Mouse (Mus musculus) embryonic stem cell, embryonic (primary cell): ENCODE results near the gene Smarcb1.

Source experiments
- CTCF ChIA-PET, 4 experiments: fragments of 300-600 bp in 2 of 4; fragments of 350-600 bp in 2 of 4; sonication (Branson Sonifier 250); formaldehyde crosslinking; loops; one replicate each; lab custom pipeline; 2022; ENCODE audit warnings: inconsistent platforms in 2 of 4; lab: Charles Lee
- POLR2A ChIA-PET, 4 experiments: fragments of 300-600 bp in 2 of 4; fragments of 350-600 bp in 2 of 4; sonication (Branson Sonifier 250); formaldehyde crosslinking; loops; one replicate each; lab custom pipeline; 2022; ENCODE audit warnings: antibody characterized with exemption in 4 of 4, inconsistent platforms in 1 of 4; lab: Charles Lee

The Smarcb1 gene

GRCm38 (mm10) chr10:75939481-75940234, 18.2 kb upstream of the Smarcb1 start:
- CTCF ChIA-PET: interaction anchor here in 2 of 4 experiments (0.6 kb wide), 2 partner anchors 56 to 759 kb away, joined by 3 read pairs; no protein-coding TSS in a partner anchor
- POLR2A ChIA-PET: interaction anchor here (0.5 to 9.6 kb wide), 45 partner anchors 8 to 351 kb away, joined by 3 to 139 read pairs (median 5); partner anchors contain the start of genes Ddt (in 3 of the 4), Smarcb1 (in 3 of the 4), Chchd10 (in 2 of the 4) and Mif (in 2 of the 4)

GRCm38 (mm10) chr10:75937851-75938643, 16.6 kb upstream of the Smarcb1 start:
- ChIA-PET POLR2A (interaction anchor here (0.5 to 9.6 kb wide), 91 partner anchors 8 to 1582 kb away, joined by 3 to 139 read pairs (median 6); partner anchors contain the start of genes Smarcb1 (in 4 of the 4), Gstt2 (in 3 of the 4), Mif (in 3 of the 4) and Cabin1 (in 2 of the 4)), CTCF (interaction anchor here (0.5 to 2.7 kb wide), 14 partner anchors 13 to 756 kb away, joined by 3 to 11 read pairs (median 5); partner anchors contain the start of gene Gstt2 (in 1 of the 4))

- ChIA-PET POLR2A (interaction anchor here (0.5 to 9.6 kb wide), 93 partner anchors 8 to 676 kb away, joined by 3 to 139 read pairs (median 7); partner anchors contain the start of genes Smarcb1 (in 4 of the 4), Gstt2 (in 3 of the 4), Mif (in 3 of the 4) and Cabin1 (in 2 of the 4)), CTCF (interaction anchor here in 3 of 4 experiments (0.5 to 2.7 kb wide), 11 partner anchors 12 to 757 kb away, joined by 3 to 8 read pairs (median 4); partner anchors contain the start of gene Gstt2 (in 1 of the 3))
Observed at GRCm38 (mm10) chr10:75936909-75937667, 15.7 kb upstream of the Smarcb1 start.

- POLR2A ChIA-PET: interaction anchor here (0.5 to 9.6 kb wide), 99 partner anchors 8 to 787 kb away, joined by 3 to 139 read pairs (median 5); partner anchors contain the start of genes Smarcb1 (in 4 of the 4), Gstt2 (in 3 of the 4), Mif (in 3 of the 4) and Ddt (in 2 of the 4)
Observed at GRCm38 (mm10) chr10:75935680-75936541, 14.5 kb upstream of the Smarcb1 start, which contains the start of gene Mmp11. Mmp11 (minus strand) TSS chr10:75936496.

GRCm38 (mm10) chr10:75934991-75935390, 13.6 kb upstream of the Smarcb1 start:
- ChIA-PET CTCF (interaction anchor here in 3 of 4 experiments (0.5 to 1.4 kb wide), 8 partner anchors 13 to 269 kb away, joined by 3 to 7 read pairs (median 4); partner anchors contain the start of genes Cabin1 (in 1 of the 3), Gstt2 (in 1 of the 3) and Smarcb1 (in 1 of the 3)), POLR2A (interaction anchor here (0.5 to 9.6 kb wide), 73 partner anchors 7 to 349 kb away, joined by 3 to 139 read pairs (median 5); partner anchors contain the start of genes Smarcb1 (in 4 of the 4), Gstt2 (in 3 of the 4), Mif (in 3 of the 4) and Ddt (in 2 of the 4))

More at GRCm38 (mm10) chr10:75935680-75936541, 14.5 kb upstream of the Smarcb1 start, which contains the start of gene Mmp11:
- CTCF ChIA-PET: interaction anchor here in 3 of 4 experiments (0.5 to 2.7 kb wide), 11 partner anchors 11 to 268 kb away, joined by 3 to 8 read pairs (median 4); partner anchors contain the start of genes Cabin1 (in 1 of the 3), Gstt2 (in 1 of the 3) and Smarcb1 (in 1 of the 3)

- ChIA-PET CTCF (interaction anchor here in 3 of 4 experiments (0.6 to 1.4 kb wide), 10 partner anchors 9 to 655 kb away, joined by 3 to 5 read pairs (median 3); no protein-coding TSS in a partner anchor), POLR2A (interaction anchor here (0.6 to 4.8 kb wide), 58 partner anchors 8 to 875 kb away, joined by 3 to 90 read pairs (median 6); partner anchors contain the start of genes Smarcb1 (in 4 of the 4), Gstt2 (in 3 of the 4), Cabin1 (in 2 of the 4) and Gm867 (in 2 of the 4))
Observed at GRCm38 (mm10) chr10:75932891-75933290, 11.5 kb upstream of the Smarcb1 start, which contains the start of gene Chchd10. Chchd10 (plus strand) TSS chr10:75933130.

GRCm38 (mm10) chr10:75932081-75932678, 10.8 kb upstream of the Smarcb1 start:
- POLR2A ChIA-PET: interaction anchor here (0.5 to 4.8 kb wide), 72 partner anchors 8 to 874 kb away, joined by 3 to 90 read pairs (median 5); partner anchors contain the start of genes Smarcb1 (in 4 of the 4), Gstt2 (in 3 of the 4), Mif (in 3 of the 4) and Cabin1 (in 2 of the 4)
- CTCF ChIA-PET: interaction anchor here (0.6 to 1.5 kb wide), 20 partner anchors 8 to 655 kb away, joined by 3 to 8 read pairs (median 4); partner anchors contain the start of genes Mif (in 1 of the 4) and Smarcb1 (in 1 of the 4)

GRCm38 (mm10) chr10:75931311-75931710, 9.9 kb upstream of the Smarcb1 start:
- ChIA-PET POLR2A (interaction anchor here (0.6 to 4.8 kb wide), 45 partner anchors 8 to 509 kb away, joined by 3 to 90 read pairs (median 7); partner anchors contain the start of genes Smarcb1 (in 4 of the 4), Mif (in 3 of the 4), Gm867 (in 2 of the 4) and Gstt2 (in 2 of the 4)), CTCF (interaction anchor here in 3 of 4 experiments (0.6 to 1.9 kb wide), 9 partner anchors 10 to 326 kb away, joined by 3 to 8 read pairs (median 4); partner anchors contain the start of genes Mif (in 1 of the 3) and Smarcb1 (in 1 of the 3))

- POLR2A ChIA-PET: interaction anchor here (0.6 to 4.8 kb wide), 22 partner anchors 8 to 832 kb away, joined by 3 to 90 read pairs (median 5); partner anchors contain the start of genes Smarcb1 (in 4 of the 4), Gm867 (in 2 of the 4), Ddt (in 1 of the 4) and Derl3 (in 1 of the 4)
- CTCF ChIA-PET: interaction anchor here in 3 of 4 experiments (0.6 to 1.9 kb wide), 6 partner anchors 11 to 260 kb away, joined by 3 to 5 read pairs (median 4); no protein-coding TSS in a partner anchor
Observed at GRCm38 (mm10) chr10:75930304-75930703, 8.9 kb upstream of the Smarcb1 start.

- POLR2A ChIA-PET: interaction anchor here in 3 of 4 experiments (0.7 to 3.9 kb wide), 15 partner anchors 9 to 90 kb away, joined by 3 to 48 read pairs (median 4); partner anchors contain the start of genes Gm867 (in 2 of the 3), Mmp11 (in 2 of the 3), Gstt2 (in 1 of the 3) and Mif (in 1 of the 3)
- CTCF ChIA-PET: no interaction called here
Observed at GRCm38 (mm10) chr10:75926396-75926795, 5.0 kb upstream of the Smarcb1 start.

GRCm38 (mm10) chr10:75924324-75924723, 2.9 kb upstream of the Smarcb1 start:
- POLR2A ChIA-PET: interaction anchor here in 2 of 4 experiments (0.8 to 3.9 kb wide), 12 partner anchors 8 to 126 kb away, joined by 3 to 48 read pairs (median 4); partner anchors contain the start of genes Chchd10 (in 2 of the 2), Gm867 (in 2 of the 2), Mmp11 (in 2 of the 2) and Gstt1 (in 1 of the 2)
- CTCF ChIA-PET: interaction anchor here in 3 of 4 experiments (0.6 to 2.4 kb wide), 8 partner anchors 8 to 229 kb away, joined by 3 to 9 read pairs (median 4); partner anchors contain the start of genes Chchd10 (in 1 of the 3), Gstt2 (in 1 of the 3) and Mmp11 (in 1 of the 3)

- CTCF ChIA-PET: interaction anchor here (0.5 to 1.9 kb wide), 8 partner anchors 10 to 218 kb away, joined by 3 to 9 read pairs (median 4); no protein-coding TSS in a partner anchor
- POLR2A ChIA-PET: interaction anchor here (0.6 to 4.9 kb wide), 57 partner anchors 8 to 287 kb away, joined by 3 to 128 read pairs (median 5); partner anchors contain the start of genes Chchd10 (in 4 of the 4), Gm867 (in 4 of the 4), Mmp11 (in 4 of the 4) and Gstt2 (in 2 of the 4)
Observed at GRCm38 (mm10) chr10:75921726-75922560, 526 bp upstream of the Smarcb1 start.
